Mouse (Mus musculus) heart, adult 2 months (tissue): ENCODE measurements around the gene Gga3.

Source experiments
- CTCF ChIP-seq: fragments of 200-600 bp; IDR thresholded peaks from 2 replicates; pipeline ENCODE4 v1.8.1; 2022; ENCODE audit warnings: antibody characterized with exemption, mild to moderate bottlenecking, moderate library complexity
- EP300 ChIP-seq: fragments of 200-500 bp; IDR thresholded peaks from 2 replicates; pipeline ENCODE4 v1.6.1; 2011; ENCODE audit warnings: low read depth, low read length, control low read depth; ENCODE audit not compliant: insufficient read depth
- POLR2A ChIP-seq: fragments of 200-500 bp; IDR thresholded peaks from 2 replicates; pipeline ENCODE4 v1.6.1; 2011; ENCODE audit warnings: mild to moderate bottlenecking, low read depth, low read length, control low read depth; ENCODE audit not compliant: insufficient read depth

DNA sequence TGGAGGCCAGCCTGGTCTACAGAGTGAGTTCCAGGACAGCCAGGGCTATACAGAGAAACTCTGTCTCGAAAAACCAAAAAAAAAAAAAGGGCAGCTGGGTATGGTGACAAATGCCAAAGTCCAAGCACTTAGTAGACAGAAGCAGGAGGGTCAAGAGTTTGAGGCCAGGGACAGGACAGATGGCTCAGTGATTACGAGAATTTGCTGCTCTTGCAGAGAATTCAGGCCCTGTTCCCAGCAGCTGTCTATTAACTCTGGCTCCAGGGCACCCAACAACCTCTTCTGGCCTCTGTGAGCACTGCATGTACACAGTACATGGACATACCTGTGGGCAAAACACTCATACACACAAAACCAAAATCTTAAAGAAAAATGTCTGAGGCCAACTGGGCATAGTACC, 14.2 kb upstream of the Gga3 start:
- TF ChIP-seq EP300 (no peak), CTCF (no peak), POLR2A (no peak)
